Mouse (Mus musculus): ENCODE results near the gene Cwc27.

DNA sequence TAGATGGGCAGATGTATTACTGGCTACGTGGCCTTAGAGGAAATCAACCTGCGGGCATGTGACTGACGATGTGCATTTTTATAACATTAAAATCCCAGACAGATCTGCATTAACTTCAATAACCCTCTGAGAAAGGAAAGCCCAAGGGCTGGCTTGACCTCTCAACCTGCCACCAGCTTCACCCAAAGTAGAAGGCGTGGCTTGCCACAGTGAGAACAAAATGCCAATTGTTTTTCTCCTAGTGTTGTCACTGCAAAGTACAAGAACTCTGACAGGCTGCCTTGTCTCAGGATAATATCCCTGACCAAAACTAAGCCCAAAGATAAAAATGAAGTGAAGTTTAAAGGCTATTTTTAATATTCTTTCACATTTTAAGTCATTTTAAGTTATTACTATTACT is 188.9 kb downstream of the Cwc27 start:
- TF ChIP-seq USF1 (IDR thresholded peaks at IDR 0.05; ENCODE audit: low read depth) (no peak), CTCF (IDR thresholded peaks at IDR 0.05; ENCODE audit: control insufficient read depth, insufficient read depth, insufficient read length) (no peak), MYOD1 (IDR thresholded peaks at IDR 0.05; ENCODE audit: control insufficient read depth, insufficient read length, low read depth) (no peak), MAX (IDR thresholded peaks at IDR 0.05) (no peak), MYOG (IDR thresholded peaks at IDR 0.05; ENCODE audit: control insufficient read depth, extremely low read depth, insufficient read length) (no peak), CEBPB (IDR thresholded peaks at IDR 0.05; ENCODE audit: low read depth) (no peak)

All from C2C12 (cell line).